Mouse (Mus musculus): ENCODE measurements around the gene Timm17a.

Gene Timm17a

DNA sequence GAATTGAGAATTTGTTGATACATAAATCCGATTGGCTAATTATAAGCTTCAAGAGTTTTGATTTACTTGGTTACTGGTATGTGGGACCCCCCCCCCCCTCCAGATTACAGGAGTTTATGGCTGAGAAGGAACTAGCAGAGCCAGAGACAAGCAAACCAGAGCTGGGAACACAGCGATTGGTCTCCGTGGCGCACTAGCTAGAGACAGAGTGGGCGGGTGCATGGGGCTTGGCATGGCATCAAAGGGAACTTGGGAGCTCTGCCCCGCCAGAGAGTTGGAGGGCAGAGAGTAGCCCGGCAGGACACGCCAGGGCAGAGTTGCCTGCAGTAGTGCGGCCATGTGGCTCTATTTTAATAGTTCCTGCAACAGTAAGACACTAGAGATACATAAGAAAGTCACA lies 32.9 kb downstream of the Timm17a start:
- no peak for DNase-seq (ENCODE audit: low spot score)

DNA sequence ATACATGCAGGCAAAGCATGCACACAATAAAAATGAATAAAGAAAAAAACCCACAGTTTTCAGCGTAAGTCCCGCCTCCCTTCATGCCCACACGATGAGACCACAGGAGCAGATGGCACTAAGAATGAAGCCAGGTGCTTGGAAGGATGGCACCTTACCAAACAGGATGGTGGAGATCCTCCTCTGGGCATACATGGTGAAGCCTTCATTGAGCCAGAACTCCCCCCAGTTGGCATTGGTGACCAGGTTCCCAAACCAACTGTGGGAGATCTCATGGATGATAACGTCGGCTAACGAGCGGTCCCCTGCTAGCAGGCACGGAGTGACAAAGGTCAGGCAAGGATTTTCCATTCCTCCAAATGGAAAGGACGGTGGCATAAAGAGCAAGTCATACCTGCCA lies 42.2 kb downstream of the Timm17a start:
- DNase-seq (ENCODE audit: low spot score) = no peak

DNA sequence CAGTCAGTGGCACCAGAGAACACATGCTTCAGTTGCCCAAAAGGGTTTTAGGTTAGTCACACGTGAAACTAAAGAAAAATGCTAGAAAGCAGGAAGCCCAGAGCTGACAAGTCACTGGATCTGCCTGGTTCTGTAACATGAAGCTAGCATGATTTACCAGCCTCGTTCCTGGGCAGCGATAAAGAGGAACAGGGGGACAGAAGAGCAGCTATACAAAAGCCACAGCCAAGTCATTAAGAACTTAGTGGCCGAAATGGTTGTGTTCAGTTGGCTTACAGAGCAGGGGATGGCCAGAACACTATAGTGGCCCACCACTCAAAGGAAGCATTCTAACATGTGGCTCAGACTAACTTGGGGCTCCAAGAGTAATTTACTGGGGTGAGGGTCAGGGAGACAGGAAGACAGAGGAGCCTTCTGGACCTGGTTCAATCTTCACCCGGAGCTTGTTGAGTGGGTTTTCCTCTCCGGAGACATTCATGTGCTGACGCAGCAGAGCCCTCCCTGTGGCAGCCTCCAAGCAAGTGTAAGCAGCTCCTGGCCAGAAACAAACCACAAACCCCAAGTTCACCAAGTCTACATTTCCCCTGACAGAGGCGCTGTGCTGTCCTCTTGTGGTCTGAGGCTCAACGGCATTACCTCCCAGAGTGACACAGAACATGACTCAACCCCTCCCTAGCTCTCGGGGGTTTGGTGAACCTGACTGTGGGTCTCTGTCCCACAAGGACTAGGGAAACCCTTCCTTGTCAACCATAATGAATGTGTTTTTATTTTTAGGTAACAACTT lies 45.7 kb downstream of the Timm17a start:
- DNase-seq (ENCODE audit: low spot score) = no peak

DNA sequence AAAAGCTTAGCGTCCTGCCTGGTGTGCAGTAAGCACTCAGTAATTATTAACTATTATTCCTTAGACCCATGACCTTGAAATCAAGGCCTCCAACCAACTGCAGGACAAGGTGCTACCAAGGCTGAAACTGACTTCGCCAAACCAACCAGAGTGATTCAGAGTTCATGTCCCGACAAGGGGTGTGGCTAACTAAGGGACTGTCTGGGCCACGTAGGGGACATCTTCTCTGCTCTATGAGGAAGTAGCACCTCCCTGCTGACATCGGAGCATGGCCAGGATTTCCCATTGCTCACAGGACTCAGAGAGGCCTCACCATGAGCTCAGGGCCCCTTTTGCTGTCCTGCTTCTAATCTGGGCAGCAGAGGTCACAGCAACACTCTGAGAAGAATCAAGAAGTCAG lies 47.7 kb downstream of the Timm17a start:
- DNase-seq (ENCODE audit: low spot score) = no peak

DNA sequence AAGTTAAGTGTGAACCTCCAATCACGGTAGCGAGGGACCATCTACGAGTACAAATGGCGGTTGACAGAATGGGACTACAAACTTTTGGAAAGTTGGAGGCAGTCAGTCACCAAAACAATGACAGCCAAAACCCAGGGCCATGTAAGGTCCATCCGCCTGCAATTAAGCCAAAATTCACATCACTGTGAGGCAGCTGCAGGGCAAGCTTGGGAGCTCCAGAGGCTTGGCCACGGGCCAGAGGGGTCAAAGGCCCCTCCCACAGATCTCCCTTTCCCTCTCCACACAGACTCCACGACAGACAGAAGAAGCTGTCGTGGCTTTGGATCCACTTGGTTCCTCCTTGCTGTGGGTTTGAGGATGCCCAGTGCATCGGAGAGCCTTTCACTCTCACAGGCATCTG lies 50.3 kb downstream of the Timm17a start:
- DNase-seq (ENCODE audit: low spot score) = no peak

DNA sequence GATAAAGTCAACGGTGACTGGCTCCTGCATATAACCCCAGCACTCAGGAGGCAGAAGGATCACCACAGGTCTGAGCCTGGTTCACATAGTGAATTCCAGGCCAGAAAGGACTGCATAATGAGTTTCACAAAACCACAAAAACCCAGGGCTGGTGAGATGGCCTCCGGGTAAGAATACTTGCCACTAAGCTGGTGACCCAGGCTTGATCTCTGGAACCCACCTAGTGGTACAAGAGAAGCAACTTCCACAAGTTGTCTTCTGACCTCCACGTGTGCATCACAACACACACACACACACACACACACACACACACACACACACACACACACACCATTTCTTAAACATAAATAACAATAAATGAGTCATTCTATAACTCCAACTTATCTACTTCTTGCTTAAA lies 51.2 kb downstream of the Timm17a start:
- no peak for DNase-seq (ENCODE audit: low spot score)

DNA sequence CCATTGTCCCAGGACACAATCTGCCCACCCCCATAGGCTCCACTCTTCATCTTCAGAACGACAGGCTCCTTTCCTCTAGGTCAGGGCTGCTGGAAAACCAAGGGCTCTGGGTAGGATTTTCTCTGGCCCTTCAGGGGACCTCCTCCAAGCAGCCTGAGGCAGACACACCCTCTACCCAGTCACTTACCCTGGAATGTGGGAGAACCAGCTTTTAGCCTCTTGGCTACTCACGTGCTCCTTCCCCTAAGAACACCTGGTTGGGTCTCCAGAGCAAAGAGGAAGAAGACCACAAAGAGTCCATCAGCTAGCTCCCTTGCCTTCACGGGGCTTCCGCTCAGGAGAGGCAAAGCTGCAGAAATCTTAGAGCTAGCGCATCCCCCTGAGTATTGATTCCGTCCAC lies 52.6 kb downstream of the Timm17a start:
- DNase-seq (ENCODE audit: low spot score) = no peak

DNA sequence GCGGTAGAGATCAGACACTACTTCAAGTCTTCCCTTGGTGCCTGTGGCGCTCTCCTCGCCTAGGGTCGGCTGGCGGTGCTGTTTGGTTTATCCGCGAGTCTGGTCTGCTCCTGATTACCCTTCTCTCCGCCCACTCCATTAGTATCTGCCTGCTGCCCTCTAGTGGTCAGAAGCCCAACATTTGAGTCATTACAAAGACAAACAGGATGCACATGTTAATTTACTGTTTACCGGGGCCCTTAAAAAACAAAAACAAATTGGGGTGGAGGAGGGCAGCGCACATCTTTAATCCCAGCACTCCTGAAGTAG lies 54.5 kb downstream of the Timm17a start:
- DNase-seq (ENCODE audit: low spot score) = peak; percentile 67

DNA sequence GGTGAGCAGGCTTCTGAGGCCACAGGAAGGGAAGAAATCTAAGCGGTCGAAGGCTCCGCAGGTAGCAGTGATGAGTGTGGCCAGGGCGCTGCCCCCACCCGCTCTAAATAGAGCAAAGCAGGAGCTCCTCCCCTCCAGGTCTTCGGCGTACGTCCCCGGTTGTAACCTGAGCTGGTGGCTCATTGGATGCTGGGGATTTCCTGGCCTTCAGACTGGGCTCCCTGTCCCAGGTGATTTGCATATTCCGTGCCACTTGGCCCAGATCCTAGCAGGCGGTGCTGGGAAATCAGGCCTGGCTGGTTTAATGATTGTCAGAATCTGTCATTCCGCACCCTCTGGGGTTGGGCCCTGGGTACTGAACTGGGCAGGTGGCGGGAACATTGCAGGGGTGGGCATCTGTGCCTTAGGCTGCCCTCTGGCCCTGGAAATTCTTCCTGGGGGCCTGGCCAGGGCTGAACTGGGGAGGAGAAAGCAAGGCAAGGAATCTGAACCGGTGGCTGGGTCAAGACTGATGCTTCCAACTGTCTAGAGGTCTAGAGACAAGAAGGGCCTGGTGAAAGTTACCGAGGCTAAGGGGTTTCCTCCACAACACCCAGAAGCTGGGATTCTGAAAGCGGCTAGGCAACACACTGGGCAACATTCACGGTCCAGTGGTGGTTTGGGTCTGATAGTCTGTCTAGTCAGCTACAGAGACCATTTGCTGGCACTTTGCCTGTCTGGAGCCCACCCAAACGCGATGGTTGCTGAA lies 55.0 kb downstream of the Timm17a start, which contains the start of gene Elf3:
Gene Elf3 (minus strand): TSS at position 189 of the 748 bp plus-strand sequence.
- no peak for DNase-seq (ENCODE audit: low spot score)

DNA sequence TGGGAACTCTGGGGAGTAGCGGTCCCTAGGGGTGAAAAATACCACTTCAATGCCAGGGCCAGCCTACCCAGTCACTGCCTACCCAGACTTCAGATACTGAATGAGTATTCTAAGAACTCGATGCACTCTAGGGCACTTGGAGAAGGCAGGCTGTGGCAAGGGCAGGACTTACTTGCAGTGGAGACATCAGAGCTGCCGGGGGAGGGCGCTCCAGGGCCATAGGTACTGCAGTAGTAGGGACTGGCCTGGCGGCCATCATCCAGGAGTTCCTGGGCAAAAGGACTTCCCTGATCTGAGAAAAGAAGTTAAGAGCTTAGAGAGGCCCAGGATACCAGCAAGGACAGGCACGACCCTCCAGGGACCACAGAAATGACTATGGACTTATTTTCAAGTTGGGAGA lies 57.3 kb downstream of the Timm17a start:
- no peak for DNase-seq (ENCODE audit: low spot score)

DNA sequence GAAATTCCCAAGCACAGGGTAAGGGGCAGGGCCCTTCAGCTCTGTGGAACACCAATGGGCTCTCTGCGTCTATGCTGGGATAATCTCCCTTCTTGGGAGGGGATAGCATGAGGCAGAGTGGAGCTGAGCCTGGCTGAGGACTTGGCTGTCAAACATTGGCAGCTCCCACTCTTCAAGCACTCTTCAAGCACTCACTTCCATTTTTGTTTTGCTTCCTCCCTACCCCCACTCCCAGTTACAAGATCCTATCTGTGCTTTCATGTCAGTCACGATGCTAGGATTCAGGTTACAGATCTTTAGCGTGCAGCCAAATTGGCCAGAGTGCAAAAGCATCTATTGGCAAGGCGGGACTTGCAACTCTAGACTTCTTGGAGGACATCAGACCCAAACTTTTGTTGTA lies 60.7 kb downstream of the Timm17a start:
- DNase-seq (ENCODE audit: low spot score) = no peak

DNA sequence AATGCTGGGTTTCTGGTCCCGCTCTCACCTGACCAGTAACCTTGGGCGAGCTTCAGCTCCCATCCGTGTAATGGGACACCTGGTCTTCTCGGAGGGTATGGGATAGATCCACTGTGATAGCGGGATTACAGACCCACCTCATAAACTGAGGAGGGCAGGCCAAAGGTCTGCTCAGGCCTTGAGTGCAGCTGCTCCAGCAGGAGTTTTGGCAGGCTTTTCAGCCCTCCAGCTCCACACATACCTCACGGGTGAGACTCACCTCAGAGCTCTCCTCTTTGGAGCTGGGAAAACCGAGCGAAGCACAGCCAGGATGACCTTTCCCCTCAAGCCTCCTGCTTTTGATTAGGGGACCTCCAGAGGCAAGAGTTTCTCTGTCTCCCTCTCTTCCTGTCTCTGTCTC lies 62.2 kb downstream of the Timm17a start:
- DNase-seq (ENCODE audit: low spot score) = no peak

DNA sequence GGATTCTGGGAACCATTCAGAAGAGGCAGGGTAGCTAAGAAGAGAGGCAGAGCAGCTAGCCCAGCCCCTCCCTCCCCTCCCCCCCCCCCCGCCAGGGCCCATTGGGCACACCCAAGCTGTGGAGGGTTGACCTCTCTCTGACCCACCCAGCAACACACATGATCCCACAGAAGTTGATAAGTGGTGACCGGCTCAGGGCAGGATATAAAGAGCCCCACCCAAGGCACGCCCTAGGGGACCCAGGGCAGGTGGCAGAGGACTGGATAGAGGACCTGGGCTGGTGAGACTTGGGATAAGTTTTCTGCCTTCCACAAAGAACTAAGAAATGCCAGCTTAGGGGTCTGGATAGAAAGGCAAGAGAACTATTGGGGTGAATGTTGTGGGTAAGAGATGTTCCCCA lies 62.9 kb downstream of the Timm17a start:
- DNase-seq (ENCODE audit: low spot score) = peak; percentile 12

DNA sequence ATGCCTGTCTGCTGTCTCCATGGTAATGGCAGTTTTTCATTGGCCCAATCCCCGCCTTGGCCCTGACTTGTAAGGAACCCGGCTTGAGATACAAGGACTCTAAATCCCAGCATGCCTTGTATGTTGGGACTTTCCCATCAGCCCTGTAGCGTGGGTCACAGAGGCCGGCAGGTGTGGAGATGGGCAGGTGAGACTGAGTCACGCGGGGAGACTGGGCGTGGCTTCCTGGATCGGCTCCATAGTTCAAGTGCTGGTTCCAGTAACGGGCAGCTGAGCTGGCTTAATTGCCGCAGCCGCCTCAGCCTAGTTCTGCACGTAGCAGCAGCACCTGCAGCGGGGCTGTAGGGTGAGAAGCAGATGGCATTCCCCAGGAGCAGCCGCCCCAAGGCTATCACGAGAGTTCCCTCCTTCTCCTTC lies 65.1 kb downstream of the Timm17a start:
- no peak for DNase-seq (ENCODE audit: low spot score)
